Mouse (Mus musculus) hindbrain, embryonic 14.5 days (tissue): ENCODE data around the gene Sfta2. TPM values are rescaled to one million over a fixed set of nuclear protein-coding genes. Genes with fewer than 3 reads are reported as not detected.

Experiments used
- ATAC-seq: fragments of 200-750 bp; cut with Nextera tagmentation; 2 replicates; pipeline ENCODE4 v1.8.0; 2017; ENCODE audit warnings: moderate number of reproducible peaks, mild to moderate bottlenecking, moderate TSS enrichment, moderate library complexity; ENCODE audit not compliant: low FRiP score
- DNase-seq: peaks from one replicate; pipeline ENCODE4 v3.0.0-alpha.2; 2015; ENCODE audit warnings: low spot score
- H3K27ac ChIP-seq: fragments of 300-500 bp; sonication (generic); 2 replicates; pipeline ENCODE4 v1.5.1; 2014; ENCODE audit warnings: mild to moderate bottlenecking, moderate library complexity
- H3K27me3 ChIP-seq: fragments of 300-500 bp; sonication (generic); 2 replicates; pipeline ENCODE4 v1.6.1; 2014; ENCODE audit warnings: mild to moderate bottlenecking, low read length, mixed read lengths; ENCODE audit not compliant: control insufficient read depth, insufficient read depth
- H3K36me3 ChIP-seq: fragments of 300-500 bp; sonication (generic); replicated peaks from 2 replicates; pipeline ENCODE4 v1.6.1; 2014; ENCODE audit not compliant: control insufficient read depth, insufficient read depth
- H3K4me1 ChIP-seq: fragments of 300-500 bp; sonication (generic); replicated peaks from 2 replicates; pipeline ENCODE4 v1.6.1; 2014; ENCODE audit warnings: antibody characterized with exemption, low read length, mixed read lengths; ENCODE audit not compliant: control insufficient read depth, insufficient read depth
- H3K4me2 ChIP-seq: fragments of 300-500 bp; sonication (generic); replicated peaks from 2 replicates; pipeline ENCODE4 v1.6.1; 2014; ENCODE audit warnings: mild to moderate bottlenecking, moderate library complexity
- H3K4me3 ChIP-seq: fragments of 300-500 bp; sonication (generic); replicated peaks from 2 replicates; pipeline ENCODE4 v1.5.1; 2014; ENCODE audit warnings: mild to moderate bottlenecking, low read length
- H3K9ac ChIP-seq: fragments of 300-500 bp; sonication (generic); 2 replicates; pipeline ENCODE4 v1.6.1; 2014
- H3K9me3 ChIP-seq: fragments of 300-500 bp; sonication (generic); 2 replicates; pipeline ENCODE4 v1.6.1; 2016; ENCODE audit warnings: low read length; ENCODE audit not compliant: control insufficient read depth
- WGBS: fragments of 180-500 bp; shearing (Covaris S2); extraction: QIAGEN DNeasy Blood & Tissue Kit; methylation state at CpG from one replicate; pipeline ENCODE4 v1.1.7; 2014; 5-methylcytosine and 5-hydroxymethylcytosine counted together
- polyA plus RNA-seq: library from polyadenylated mRNA; unstranded; fragments of >200 nt; fragmentation: Nextera tagmentation; extraction: Ambion mirVana; gene quantifications from 2 replicates; pipeline ENCODE4 v1.2.1, GENCODE M21; 2014

The Sfta2 gene
- polyA plus RNA-seq, 1 experiment from 2014 or later, result not detected

GRCm38 (mm10) chr17:35626537-35626936, 25.2 kb downstream of the Sfta2 start, which contains the start of gene Gm9573:
Gene Gm9573 (minus strand): TSS chr17:35626637.
- 88% methylated on average over 7 of the region's 7 CpGs for WGBS
- no peaks in the 10 kb centered on the region for H3K9me3 ChIP-seq
- ATAC-seq (no peak), DNase-seq (no peak)
- no peak within 1 kb of the TSS for H3K9ac ChIP-seq
- no peak within 1 kb of the TSS for H3K4me2 ChIP-seq
- no peak within 1 kb of the TSS for H3K27ac ChIP-seq
- no peaks in the 10 kb centered on the region for H3K27me3 ChIP-seq
- H3K36me3 ChIP-seq, result no peaks in the 10 kb centered on the region
- no peak within 1 kb of the TSS for H3K4me3 ChIP-seq
- no peaks in the 10 kb centered on the region for H3K4me1 ChIP-seq

GRCm38 (mm10) chr17:35633992-35634391, 32.6 kb downstream of the Sfta2 start:
- no peak for ATAC-seq
- H3K9me3 ChIP-seq, result no peaks in the 10 kb centered on the region
- H3K9ac ChIP-seq, result no peak overlapping the region
- H3K4me1 ChIP-seq, result no peaks in the 10 kb centered on the region
- no peak overlapping the region for H3K4me3 ChIP-seq
- DNase-seq, result no peak
- H3K27me3 ChIP-seq, result no peaks in the 10 kb centered on the region
- H3K36me3 ChIP-seq, result no peaks in the 10 kb centered on the region
- H3K27ac ChIP-seq, result no peak overlapping the region
- 16% methylated on average over 1 of the region's 1 CpGs for WGBS
- H3K4me2 ChIP-seq, result no peak overlapping the region

- 79% methylated on average over 3 of the region's 3 CpGs for WGBS
- Histone ChIP-seq H3K9ac (no peak overlapping the region), H3K27me3 (no peaks in the 10 kb centered on the region), H3K27ac (no peak overlapping the region), H3K9me3 (no peaks in the 10 kb centered on the region), H3K36me3 (no peaks in the 10 kb centered on the region), H3K4me2 (no peak overlapping the region), H3K4me1 (no peaks in the 10 kb centered on the region), H3K4me3 (no peak overlapping the region)
- no peak for ATAC-seq
- DNase-seq, result no peak
These were observed 33.9 kb downstream of the Sfta2 start for GRCm38 (mm10) chr17:35635202-35635601.

GRCm38 (mm10) chr17:35635699-35636111, 34.4 kb downstream of the Sfta2 start:
- Histone ChIP-seq H3K36me3 (no peaks in the 10 kb centered on the region), H3K27me3 (no peaks in the 10 kb centered on the region), H3K4me3 (peak overlapping the region; percentile 25), H3K4me1 (no peaks in the 10 kb centered on the region), H3K9ac (peak overlapping the region; percentile 44), H3K4me2 (peak overlapping the region; percentile 64), H3K27ac (no peak overlapping the region), H3K9me3 (no peaks in the 10 kb centered on the region)
- DNase-seq (peak; percentile 82), ATAC-seq (peak; percentile 69; the same call in 1 of the 2 replicates)
- WGBS, result under 1% methylated on average over 15 of the region's 15 CpGs

GRCm38 (mm10) chr17:35636363-35636762, 35.0 kb downstream of the Sfta2 start:
- Histone ChIP-seq H3K9me3 (no peaks in the 10 kb centered on the region), H3K27ac (no peak overlapping the region), H3K4me2 (peak overlapping the region; percentile 64), H3K4me1 (no peaks in the 10 kb centered on the region), H3K4me3 (0 out of 2 replicates have a peak overlapping the region, but pooled peaks have one; percentile 25), H3K9ac (no peak overlapping the region), H3K27me3 (no peaks in the 10 kb centered on the region), H3K36me3 (no peaks in the 10 kb centered on the region)
- DNase-seq (no peak), ATAC-seq (no peak)
- WGBS, result 43% methylated on average over 5 of the region's 5 CpGs

GRCm38 (mm10) chr17:35638475-35639190, 37.3 kb downstream of the Sfta2 start:
- 30% methylated on average over 14 of the region's 14 CpGs for WGBS
- Histone ChIP-seq H3K27ac (no peak overlapping the region), H3K4me2 (peak overlapping the region; percentile 24; the same call in 1 of the 2 replicates), H3K4me1 (no peaks in the 10 kb centered on the region), H3K27me3 (no peaks in the 10 kb centered on the region), H3K4me3 (no peak overlapping the region), H3K9me3 (no peaks in the 10 kb centered on the region), H3K9ac (no peak overlapping the region), H3K36me3 (no peaks in the 10 kb centered on the region)
- DNase-seq (peak; percentile 80), ATAC-seq (peak; percentile 74)

- no peak for ATAC-seq
- H3K36me3 ChIP-seq, result no peaks in the 10 kb centered on the region
- H3K9ac ChIP-seq, result no peak overlapping the region
- no peak overlapping the region for H3K27ac ChIP-seq
- 0 out of 2 replicates have a peak overlapping the region, but pooled peaks have one; percentile 21 for H3K4me2 ChIP-seq
- no peak overlapping the region for H3K4me3 ChIP-seq
- H3K4me1 ChIP-seq, result no peaks in the 10 kb centered on the region
- 84% methylated on average over 6 of the region's 6 CpGs for WGBS
- no peaks in the 10 kb centered on the region for H3K9me3 ChIP-seq
- H3K27me3 ChIP-seq, result no peaks in the 10 kb centered on the region
- DNase-seq, result no peak
These were observed 38.0 kb downstream of the Sfta2 start for GRCm38 (mm10) chr17:35639352-35639751.

- Histone ChIP-seq H3K27me3 (no peaks in the 10 kb centered on the region), H3K4me3 (no peak within 1 kb of the TSS), H3K4me2 (no peak within 1 kb of the TSS), H3K4me1 (no peaks in the 10 kb centered on the region), H3K9ac (no peak within 1 kb of the TSS), H3K9me3 (no peaks in the 10 kb centered on the region), H3K36me3 (no peaks in the 10 kb centered on the region), H3K27ac (no peak within 1 kb of the TSS)
- ATAC-seq (no peak), DNase-seq (no peak)
- WGBS, result 78% methylated on average over 13 of the region's 13 CpGs
These were observed 42.4 kb downstream of the Sfta2 start, which contains the start of gene Mucl3 for GRCm38 (mm10) chr17:35643609-35644236. Gene Mucl3 (minus strand): TSS chr17:35643695.

GRCm38 (mm10) chr17:35649429-35649828, 48.1 kb downstream of the Sfta2 start:
- H3K36me3 ChIP-seq, result no peaks in the 10 kb centered on the region

More at GRCm38 (mm10) chr17:35649429-35649828, 48.1 kb downstream of the Sfta2 start:
- no peak overlapping the region for H3K4me2 ChIP-seq
- H3K27ac ChIP-seq, result no peak overlapping the region
- H3K27me3 ChIP-seq, result no peaks in the 10 kb centered on the region
- no peaks in the 10 kb centered on the region for H3K4me1 ChIP-seq
- H3K4me3 ChIP-seq, result no peak overlapping the region
- no peak for ATAC-seq
- no peak for DNase-seq
- 76% methylated on average over 2 of the region's 2 CpGs for WGBS
- H3K9me3 ChIP-seq, result no peaks in the 10 kb centered on the region
- H3K9ac ChIP-seq, result no peak overlapping the region
